Mouse (Mus musculus) cortical plate, adult 2 months (tissue): Measurements from ENCODE around the gene Sytl3.

Experiments used
- CTCF ChIP-seq: fragments of 200-500 bp; IDR thresholded peaks from 2 replicates; pipeline ENCODE4 v1.5.1; 2011; ENCODE audit warnings: mild to moderate bottlenecking, control low read depth, low read length; ENCODE audit not compliant: insufficient read depth; ENCODE audit errors: extremely low read depth
- POLR2A ChIP-seq: fragments of 200-500 bp; IDR thresholded peaks from 2 replicates; pipeline ENCODE4 v1.6.1; 2011; ENCODE audit warnings: mild to moderate bottlenecking, low read length, control low read depth; ENCODE audit not compliant: insufficient read depth; ENCODE audit errors: extremely low read depth

GRCm38 (mm10) chr17:6743787-6744239 lies 84.9 kb downstream of the Sytl3 start:
- no peak for TF ChIP-seq CTCF
- no peak for TF ChIP-seq POLR2A
